Mouse (Mus musculus) right cerebral cortex, adult 2 months (tissue): ENCODE measurements around the gene Gm13276.
"Not testable (repeated sequence)": the region's sequence is repeated elsewhere in the genome, so short reads cannot be mapped to it uniquely, and the experiment has no call there.

Experiments used
- DNase-seq, 2 experiments: peaks; one replicate each; pipeline ENCODE4 v3.0.0; 2021 to 2022; ENCODE audit warnings: low spot score in 2 of 2

Gm13276 gene

DNA sequence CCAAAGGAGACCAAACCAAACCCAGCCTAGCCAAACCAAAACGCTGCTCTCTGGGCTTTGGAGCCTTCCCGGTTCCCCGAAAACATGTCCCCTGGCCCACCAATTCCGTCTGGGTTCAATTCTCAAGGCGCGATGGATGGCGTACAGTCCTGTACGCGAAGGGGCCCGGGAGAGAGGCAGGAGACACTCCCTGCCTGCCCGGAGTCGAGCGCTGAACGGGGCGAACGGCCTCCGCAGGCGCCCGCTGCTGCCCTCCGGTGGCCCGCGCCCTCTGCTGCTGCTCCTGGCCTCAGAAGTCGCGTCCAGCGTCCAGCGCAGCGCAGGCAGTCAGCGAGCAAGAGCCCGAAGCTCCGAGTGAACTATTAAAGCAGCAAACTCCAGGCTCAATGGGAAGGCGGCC lies 3.2 kb upstream of the Gm13276 start:
- DNase-seq: not testable (repeated sequence)

DNA sequence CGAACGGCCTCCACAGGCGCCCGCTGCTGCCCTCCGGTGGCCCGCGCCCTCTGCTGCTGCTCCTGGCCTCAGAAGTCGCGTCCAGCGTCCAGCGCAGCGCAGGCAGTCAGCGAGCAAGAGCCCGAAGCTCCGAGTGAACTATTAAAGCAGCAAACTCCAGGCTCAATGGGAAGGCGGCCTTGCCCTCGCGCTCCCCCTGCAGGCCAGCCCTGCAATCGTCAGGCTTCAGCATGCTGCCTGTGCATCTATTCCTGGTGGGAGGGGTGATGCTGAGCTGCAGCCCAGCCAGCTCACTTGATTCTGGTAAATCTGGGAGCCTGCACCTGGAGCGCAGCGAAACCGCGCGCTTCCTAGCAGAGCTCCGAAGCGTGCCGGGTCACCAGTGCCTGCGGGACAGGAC lies 2.9 kb downstream of the Gm13276 start, which contains the start of gene Gm13277:
Gene Gm13277, plus strand, starts transcription at position 231 of the 400 bp plus-strand sequence.
- DNase-seq: peak; percentile 73 to 75

DNA sequence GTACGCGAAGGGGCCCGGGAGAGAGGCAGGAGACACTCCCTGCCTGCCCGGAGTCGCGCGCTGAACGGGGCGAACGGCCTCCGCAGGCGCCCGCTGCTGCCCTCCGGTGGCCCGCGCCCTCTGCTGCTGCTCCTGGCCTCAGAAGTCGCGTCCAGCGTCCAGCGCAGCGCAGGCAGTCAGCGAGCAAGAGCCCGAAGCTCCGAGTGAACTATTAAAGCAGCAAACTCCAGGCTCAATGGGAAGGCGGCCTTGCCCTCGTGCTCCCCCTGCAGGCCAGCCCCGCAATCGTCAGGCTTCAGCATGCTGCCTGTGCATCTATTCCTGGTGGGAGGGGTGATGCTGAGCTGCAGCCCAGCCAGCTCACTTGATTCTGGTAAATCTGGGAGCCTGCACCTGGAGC lies 5.7 kb downstream of the Gm13276 start, which contains the start of gene Gm13278:
Gene Gm13278, plus strand, starts transcription at position 301 of the 400 bp plus-strand sequence.
- not testable (repeated sequence) for DNase-seq

DNA sequence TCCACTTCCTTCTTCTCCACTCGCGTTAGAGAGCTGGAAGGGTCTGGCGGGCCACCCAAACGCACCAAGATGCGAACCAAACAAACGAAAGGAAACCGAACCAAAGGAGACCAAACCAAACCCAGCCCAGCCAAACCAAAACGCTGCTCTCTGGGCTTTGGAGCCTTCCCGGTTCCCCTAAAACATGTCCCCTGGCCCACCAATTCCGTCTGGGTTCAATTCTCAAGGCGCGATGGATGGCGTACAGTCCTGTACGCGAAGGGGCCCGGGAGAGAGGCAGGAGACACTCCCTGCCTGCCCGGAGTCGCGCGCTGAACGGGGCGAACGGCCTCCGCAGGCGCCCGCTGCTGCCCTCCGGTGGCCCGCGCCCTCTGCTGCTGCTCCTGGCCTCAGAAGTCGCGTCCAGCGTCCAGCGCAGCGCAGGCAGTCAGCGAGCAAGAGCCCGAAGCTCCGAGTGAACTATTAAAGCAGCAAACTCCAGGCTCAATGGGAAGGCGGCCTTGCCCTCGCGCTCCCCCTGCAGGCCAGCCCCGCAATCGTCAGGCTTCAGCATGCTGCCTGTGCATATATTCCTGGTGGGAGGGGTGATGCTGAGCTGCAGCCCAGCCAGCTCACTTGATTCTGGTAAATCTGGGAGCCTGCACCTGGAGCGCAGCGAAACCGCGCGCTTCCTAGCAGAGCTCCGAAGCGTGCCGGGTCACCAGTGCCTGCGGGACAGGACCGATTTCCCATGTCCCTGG lies 8.6 kb downstream of the Gm13276 start, which contains the start of gene Gm13275:
Gene Gm13275, plus strand, starts transcription at position 552 of the 740 bp plus-strand sequence.
- peak; percentile 55 to 66 for DNase-seq

DNA sequence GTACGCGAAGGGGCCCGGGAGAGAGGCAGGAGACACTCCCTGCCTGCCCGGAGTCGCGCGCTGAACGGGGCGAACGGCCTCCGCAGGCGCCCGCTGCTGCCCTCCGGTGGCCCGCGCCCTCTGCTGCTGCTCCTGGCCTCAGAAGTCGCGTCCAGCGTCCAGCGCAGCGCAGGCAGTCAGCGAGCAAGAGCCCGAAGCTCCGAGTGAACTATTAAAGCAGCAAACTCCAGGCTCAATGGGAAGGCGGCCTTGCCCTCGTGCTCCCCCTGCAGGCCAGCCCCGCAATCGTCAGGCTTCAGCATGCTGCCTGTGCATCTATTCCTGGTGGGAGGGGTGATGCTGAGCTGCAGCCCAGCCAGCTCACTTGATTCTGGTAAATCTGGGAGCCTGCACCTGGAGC lies 11.6 kb downstream of the Gm13276 start, which contains the start of gene Gm13279:
Gene Gm13279, plus strand, starts transcription at position 301 of the 400 bp plus-strand sequence.
- DNase-seq: not testable (repeated sequence)

DNA sequence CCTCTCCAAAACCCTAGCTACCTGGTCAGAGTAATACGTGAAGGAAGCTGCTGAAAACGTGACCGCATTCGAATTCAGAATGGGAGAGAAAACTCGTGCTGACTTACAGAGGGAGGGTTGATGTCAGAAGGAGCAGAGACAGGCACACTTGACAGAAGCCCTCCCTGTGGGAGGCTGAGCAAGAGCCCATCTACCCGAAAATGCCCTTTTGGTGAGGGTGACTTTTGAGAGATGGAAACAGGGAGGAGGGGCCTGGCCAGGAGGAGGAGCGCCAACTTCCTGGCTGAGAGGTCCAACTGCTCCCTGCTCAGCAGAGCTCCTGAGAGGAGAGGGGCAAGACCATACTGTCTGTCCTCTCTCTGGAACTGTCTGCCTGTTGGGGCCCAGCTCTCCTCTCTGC lies 13.9 kb downstream of the Gm13276 start, which contains the start of gene Gm13285:
Gene Gm13285, plus strand, starts transcription at position 301 of the 400 bp plus-strand sequence.
- not testable (repeated sequence) for DNase-seq

DNA sequence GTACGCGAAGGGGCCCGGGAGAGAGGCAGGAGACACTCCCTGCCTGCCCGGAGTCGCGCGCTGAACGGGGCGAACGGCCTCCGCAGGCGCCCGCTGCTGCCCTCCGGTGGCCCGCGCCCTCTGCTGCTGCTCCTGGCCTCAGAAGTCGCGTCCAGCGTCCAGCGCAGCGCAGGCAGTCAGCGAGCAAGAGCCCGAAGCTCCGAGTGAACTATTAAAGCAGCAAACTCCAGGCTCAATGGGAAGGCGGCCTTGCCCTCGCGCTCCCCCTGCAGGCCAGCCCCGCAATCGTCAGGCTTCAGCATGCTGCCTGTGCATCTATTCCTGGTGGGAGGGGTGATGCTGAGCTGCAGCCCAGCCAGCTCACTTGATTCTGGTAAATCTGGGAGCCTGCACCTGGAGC lies 17.4 kb downstream of the Gm13276 start, which contains the start of gene Gm13287:
Gene Gm13287, plus strand, starts transcription at position 301 of the 400 bp plus-strand sequence.
- not testable (repeated sequence) for DNase-seq

DNA sequence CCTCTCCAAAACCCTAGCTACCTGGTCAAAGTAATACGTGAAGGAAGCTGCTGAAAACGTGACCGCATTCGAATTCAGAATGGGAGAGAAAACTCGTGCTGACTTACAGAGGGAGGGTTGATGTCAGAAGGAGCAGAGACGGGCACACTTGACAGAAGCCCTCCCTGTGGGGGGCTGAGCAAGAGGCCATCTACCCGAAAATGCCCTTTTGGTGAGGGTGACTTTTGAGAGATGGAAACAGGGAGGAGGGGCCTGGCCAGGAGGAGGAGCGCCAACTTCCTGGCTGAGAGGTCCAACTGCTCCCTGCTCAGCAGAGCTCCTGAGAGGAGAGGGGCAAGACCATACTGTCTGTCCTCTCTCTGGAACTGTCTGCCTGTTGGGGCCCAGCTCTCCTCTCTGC lies 19.7 kb downstream of the Gm13276 start, which contains the start of gene Gm13288:
Gene Gm13288, plus strand, starts transcription at position 301 of the 400 bp plus-strand sequence.
- DNase-seq: not testable (repeated sequence)

DNA sequence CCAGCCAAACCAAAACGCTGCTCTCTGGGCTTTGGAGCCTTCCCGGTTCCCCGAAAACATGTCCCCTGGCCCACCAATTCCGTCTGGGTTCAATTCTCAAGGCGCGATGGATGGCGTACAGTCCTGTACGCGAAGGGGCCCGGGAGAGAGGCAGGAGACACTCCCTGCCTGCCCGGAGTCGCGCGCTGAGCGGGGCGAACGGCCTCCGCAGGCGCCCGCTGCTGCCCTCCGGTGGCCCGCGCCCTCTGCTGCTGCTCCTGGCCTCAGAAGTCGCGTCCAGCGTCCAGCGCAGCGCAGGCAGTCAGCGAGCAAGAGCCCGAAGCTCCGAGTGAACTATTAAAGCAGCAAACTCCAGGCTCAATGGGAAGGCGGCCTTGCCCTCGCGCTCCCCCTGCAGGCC lies 20.3 kb downstream of the Gm13276 start:
- DNase-seq: not testable (repeated sequence)

DNA sequence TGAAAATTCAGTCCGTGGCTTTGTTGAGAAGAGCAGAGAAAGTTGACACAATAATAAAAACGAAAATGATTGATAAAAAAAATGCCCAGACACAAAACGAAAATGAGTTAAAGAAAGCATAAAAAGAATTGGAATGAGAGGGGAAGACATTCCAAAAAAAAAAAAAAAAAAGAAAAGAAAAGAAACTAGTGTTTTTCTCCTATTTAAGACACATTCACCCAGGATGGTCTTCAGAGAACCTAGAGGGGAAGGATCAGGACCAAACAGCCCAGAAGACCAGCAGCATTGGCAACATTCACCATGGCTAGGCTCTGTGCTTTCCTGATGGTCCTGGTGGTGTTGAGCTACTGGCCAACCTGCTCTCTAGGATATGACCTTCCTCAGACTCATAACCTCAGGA lies 30.4 kb downstream of the Gm13276 start, which contains the start of gene Ifna7:
Gene Ifna7, plus strand, starts transcription at position 301 of the 400 bp plus-strand sequence.
- no peak for DNase-seq

DNA sequence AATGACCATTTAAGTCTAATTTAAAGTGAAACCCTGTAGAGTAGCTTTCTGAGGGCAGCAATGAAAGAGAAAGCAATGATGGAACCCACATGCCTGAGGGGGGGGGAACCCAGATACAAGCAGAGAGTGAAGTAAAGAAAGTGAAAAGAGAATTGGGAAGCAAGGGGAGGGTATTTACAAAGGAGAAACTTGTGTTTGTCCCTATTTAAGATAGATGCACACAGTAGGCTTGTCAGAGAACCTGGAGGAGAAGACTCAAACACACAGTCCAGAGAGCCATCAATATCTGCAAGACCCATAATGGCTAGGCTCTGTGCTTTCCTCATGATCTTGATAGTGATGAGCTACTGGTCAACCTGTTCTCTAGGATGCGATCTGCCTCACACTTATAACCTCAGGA lies 34.1 kb downstream of the Gm13276 start, which contains the start of gene Ifna11:
Gene Ifna11, plus strand, starts transcription at position 301 of the 400 bp plus-strand sequence.
- no peak for DNase-seq

DNA sequence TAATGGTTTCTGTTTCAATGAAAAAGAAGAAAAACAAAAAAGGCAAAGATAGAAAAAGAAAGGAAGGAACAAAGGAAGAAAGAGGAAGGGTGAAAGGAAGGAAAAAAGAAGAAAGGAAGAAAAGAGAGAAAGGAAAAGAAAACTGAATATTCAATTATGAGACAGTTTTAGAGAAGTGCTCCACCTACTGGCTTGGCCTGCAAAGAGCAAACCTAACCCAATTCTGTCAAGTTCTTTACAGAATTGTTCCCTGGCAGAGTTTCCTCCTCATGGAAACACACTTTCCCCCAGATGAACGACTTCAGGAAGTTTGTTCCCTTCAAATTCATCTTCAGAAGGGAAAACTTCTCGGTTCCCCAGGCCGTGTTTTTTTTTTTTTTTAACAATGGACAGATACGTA lies 37.5 kb downstream of the Gm13276 start:
- peak; percentile 18 to 26 for DNase-seq

DNA sequence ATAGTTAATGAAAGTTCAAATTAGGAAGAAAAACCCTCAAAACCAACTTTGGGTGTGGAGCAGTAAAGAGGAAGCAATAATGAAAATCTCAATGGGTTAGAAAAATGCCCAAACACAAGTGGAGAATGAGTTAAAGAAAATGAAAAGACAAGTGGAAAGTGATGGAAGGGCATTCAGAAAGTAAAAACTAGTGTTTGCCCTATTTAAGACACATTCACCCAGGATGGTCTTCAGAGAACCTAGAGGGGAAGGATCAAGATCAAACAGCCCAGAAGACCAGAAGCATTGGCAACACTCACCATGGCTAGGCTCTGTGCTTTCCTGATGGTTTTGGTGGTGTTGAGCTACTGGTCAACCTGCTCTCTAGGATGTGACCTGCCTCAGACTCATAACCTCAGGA lies 41.6 kb downstream of the Gm13276 start, which contains the start of gene Ifna6:
Gene Ifna6, plus strand, starts transcription at position 301 of the 400 bp plus-strand sequence.
- not testable (repeated sequence) for DNase-seq

DNA sequence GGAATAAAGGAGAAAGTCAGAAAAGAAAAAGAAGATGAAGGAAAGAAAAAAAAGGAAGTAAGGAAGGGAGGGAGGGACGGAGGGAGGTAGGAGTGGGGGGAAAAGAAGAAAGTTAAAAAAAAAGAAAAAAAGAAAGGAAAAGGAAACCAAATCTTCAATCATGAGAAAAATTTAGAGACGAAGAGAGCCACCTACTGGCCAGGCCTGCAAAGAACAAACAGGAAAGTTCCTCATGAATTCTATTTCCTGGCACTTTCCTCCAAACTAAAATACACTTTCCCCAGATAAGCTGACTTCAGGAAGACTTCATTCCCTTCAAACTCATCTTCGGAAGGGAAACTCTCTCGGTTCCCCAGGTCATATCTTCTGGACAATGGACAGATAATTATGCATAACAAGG lies 45.0 kb downstream of the Gm13276 start:
- DNase-seq: peak; percentile 48 to 66

DNA sequence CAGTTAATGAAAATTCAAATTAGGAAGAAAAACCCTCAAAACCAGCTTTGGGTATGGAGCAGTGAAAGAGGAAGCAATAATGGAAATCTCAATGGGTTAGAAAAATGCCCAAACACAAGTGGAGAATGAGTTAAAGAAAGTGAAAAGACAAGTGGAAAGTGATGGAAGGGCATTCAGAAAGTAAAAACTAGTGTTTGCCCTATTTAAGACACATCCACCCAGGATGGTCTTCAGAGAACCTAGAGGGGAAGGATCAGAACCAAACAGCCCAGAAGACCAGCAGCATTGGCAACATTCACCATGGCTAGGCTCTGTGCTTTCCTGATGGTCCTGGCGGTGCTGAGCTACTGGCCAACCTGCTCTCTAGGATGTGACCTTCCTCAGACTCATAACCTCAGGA lies 49.7 kb downstream of the Gm13276 start, which contains the start of gene Ifna5:
Gene Ifna5, plus strand, starts transcription at position 301 of the 400 bp plus-strand sequence.
- DNase-seq: not testable (repeated sequence)
